Mouse (Mus musculus) 3T3-L1 (cell line): ENCODE measurements at regions not wholly inside any gene's neighbourhood (a gene's known extent, or its start where the extent isn't known, plus 50 kb on each side); places are given as distances from the start of the nearest gene placed in this dataset.

Source experiments
- DNase-seq: peaks from one replicate; pipeline ENCODE4 v3.0.0-alpha.2; 2015; ENCODE audit warnings: low read depth, low spot score

DNA sequence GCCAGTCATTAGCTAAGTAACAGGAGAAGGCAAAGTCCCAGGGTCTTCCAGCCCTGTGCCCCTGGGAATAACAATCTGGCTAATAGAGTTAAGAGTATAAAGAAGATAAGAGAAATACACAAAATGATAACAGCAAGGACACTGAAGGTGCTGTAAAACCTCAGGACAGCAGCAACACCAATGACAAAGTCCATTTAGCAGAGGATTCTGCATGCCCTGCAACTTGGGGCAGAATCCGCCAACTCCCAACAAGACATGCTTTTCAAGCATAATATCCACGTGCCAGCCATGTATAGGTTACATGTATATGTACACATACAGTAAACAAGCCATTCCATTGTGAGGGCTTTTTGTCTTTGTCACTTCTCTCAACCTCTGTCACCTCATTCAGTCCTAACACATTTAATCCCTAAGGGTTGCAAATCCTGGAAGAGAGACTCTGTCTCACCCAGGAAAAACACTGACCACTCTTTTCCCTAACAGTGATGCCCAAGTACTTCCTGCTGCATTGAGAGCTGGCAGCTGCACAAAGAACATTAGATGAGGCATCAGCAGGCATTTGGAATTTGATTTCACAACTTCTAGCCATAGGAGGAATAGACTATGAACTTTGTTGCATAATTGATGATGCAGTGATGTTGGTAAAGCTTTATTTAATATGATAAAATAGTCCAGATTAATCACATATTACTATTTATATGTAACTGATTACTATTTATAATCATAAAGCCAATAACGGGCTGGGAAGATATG is 105.8 kb upstream of the Slc4a7 start:
- peak; percentile 82 for DNase-seq

DNA sequence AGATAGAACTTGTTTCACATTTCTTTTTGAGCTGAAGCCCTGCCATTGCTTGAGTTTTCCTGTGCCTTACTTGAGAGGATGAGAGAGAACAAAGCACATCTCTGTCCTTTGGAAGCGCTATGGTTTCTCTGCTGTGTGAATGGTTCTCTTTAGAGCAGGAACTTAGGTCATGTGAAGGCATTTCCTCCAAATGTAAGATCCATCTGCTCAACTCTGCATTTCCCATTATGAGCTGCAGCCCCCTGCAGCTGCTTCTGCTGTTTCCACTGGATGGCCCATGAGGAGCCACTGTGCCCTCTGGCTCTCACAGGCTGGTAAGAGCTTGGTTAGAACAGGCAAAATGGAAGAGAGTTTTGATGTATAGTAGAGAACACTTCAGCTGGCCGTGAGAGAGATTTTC is 102.5 kb upstream of the Slc4a7 start:
- DNase-seq, result no peak

DNA sequence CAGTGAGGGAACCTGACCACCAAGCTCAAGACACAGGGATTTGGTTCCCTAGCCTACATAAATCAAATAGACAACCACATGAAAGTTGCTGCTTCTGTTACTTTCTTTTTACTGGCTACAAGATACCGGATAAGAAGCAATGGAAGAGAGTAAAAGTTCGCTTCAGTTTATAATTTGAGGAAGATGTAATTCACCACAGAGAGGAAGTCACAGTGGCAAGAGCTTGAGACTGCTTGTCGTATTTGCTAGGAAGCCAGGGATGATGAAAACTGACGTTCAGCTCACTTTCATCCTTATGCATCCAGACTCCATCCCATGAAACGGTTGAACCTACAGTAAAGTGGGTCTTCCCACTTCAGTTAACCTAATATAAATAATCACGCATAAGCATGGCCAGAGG is 102.1 kb upstream of the Slc4a7 start:
- DNase-seq, result no peak

DNA sequence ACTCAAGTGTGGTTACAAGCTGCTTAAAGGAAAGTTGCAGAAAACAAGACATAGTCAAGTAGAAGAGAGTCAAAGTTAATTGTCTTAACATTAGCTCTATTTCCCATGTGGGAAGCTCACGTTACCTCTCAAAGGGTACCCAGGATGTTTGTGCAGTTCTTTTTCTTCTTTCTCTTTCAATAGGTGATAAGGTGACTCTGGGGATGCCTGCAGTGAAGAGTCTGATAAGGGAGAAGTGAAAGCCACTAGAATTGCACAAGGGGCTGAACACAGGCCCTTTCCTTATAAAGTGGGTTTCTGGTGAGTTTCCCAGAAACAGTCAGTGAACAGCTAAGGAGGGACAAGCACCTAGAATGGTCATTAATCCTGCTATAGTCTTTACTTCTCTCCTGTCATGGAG is 98.6 kb upstream of the Slc4a7 start:
- DNase-seq, result no peak

DNA sequence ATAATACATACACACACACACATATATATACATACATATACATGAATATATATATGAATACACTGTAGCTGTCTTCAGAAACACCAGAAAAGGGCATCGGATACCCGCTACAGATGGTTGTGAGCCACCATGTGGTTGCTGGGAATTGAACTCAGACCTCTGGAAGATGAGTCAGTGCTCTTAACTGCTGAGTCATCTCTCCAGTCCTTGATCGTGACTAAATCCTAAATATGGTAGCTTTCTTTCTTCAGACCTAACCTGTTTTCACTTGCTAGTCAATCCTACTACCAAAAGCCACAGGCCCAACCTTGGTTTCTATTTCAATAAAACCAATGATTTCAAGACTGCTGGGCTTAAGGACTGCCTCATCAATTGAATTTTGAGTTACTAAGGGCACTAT is 95.0 kb upstream of the Slc4a7 start:
- DNase-seq, result peak; percentile 72

DNA sequence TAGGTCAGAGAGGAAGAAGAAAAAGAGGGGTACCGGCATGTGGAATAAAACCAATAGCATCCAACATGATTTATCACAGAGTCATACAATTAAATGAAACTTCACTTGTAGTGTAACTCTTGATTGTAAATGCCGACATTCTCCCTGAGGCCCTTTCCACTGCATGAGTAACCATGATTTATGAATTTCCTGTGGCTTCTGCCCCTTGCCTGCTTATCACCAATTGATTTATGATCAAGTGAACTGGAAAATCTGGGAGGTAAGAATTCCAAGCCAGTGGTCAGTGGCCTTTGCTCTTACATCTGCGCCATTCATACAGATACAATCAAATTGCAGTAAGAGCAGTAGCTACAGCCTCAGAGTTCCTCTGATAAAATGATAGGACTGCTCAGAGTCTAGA is 89.8 kb upstream of the Slc4a7 start:
- DNase-seq, result peak; percentile 86

DNA sequence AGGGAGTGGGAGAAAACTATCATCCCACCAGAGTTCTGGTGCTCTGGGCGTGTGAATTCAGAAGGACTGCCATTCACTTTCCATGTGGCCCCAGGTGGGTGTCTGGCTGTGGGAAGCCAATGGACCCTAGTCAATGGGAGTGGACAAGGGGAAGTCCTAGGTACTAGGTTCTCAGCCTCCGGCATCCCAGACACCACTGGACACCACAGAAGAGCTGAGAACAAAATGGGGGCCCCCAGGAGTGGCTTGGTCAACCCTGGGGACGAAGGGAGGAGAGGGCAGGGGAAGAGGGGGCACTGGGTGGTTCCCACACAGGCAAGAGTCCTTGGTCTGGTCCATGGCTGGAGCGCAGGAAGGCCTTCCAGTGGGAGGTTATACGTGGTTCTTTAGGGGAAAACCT is 81.8 kb upstream of the Slc4a7 start:
- no peak for DNase-seq

DNA sequence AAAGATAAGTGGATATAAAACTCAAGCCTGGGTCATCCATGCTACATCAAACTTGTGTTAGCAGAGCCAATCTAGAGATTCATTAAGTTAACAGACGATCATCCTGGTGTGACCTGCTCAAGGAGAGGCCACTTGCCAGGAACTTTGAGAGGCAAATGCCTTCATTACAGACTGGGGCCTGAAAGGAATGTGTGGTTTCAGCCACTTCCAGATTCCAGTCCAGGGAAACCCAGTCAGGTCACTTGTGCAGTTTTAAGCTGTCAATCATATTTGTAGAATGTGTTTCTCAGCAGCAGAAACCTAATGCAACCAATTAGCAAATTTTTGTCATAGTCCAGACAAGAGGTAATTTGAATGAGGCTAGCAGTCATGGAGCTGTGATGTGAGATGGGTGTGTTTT is 73.4 kb upstream of the Slc4a7 start:
- DNase-seq, result peak; percentile 82

DNA sequence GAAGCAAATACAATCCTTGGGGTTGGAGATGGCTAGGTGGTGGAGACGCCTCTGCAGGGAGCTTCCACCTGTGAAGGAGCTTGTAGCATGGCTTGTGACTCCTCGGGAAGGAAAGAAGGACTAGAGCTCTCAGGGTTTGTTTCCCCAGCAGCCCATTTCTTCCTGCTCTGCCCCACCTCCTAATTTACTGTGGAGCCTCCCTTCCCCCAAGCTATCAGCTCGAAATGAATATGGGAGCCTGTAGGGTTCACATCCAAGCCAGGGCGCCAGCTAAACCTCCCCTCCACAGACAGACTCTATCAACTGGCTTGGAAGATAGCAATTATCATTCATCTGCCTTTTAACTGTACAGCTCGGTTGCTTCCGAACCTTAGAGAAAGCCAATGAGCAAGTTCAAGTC is 70.3 kb upstream of the Slc4a7 start:
- no peak for DNase-seq

DNA sequence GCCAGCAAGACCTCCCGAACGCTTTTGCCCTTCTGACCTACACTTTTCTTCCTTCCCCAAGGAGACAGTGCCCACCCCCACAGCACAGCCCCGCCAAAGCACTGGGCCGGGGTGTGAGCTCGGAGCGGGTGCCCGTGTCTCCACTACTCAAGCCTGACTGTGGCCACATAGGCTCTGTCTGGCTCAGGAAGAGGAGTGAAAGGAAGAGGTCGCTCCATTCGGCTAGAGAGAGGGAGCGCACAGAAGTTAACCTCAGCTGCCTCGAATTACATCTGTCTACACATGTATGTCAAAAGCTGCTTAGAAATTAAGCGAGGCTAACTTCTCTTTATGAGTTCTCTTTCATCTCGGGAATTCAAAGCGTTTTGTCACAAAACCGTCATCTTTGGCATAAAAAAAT is 69.6 kb upstream of the Slc4a7 start:
- DNase-seq, result peak; percentile 55

DNA sequence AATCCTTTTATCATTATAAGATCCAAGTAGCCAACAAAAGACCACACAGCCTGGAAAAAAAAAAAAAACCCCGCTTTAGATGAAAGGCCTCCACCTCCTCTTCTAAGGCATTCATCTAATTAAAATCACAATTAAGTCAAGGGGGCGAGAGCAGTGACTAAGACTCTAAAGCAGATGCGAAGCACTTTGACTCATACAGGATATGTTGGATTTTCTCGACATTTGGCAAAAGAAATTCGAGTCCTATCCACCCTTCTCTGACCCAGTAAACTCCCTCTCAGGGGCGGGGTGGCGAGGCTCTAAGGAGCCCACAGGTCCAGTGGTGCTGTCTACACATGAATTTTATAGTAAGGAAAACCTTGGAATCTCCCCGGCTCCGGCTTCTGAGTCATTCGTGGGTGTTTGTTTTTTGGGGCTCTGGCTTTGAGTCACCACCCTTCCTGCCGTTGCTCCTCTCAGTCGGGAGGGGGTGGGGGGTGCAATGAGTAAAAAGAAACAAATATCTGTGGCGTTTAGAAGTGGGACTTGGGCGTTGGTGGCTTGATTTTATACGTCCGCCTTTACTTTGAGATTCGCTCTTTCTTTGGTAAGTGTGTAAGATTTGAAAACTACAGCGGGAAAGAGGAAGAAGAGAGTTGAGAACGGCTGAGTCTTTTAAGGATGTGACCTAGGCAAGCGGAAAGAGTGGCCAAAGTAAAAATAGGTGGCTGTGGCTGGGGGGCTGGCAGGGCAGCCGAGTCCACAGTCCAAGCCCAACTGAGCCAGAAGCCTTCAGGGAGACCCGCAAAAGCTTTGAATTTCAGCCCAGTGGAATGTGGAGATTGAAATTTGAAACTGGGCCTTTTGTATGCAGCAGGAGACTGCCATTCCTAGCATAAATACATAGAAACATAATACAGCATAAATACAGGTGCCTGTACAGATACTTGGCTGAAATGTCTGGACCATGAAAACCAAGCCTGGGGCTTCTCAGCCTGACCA is 68.8 kb upstream of the Slc4a7 start:
- peak; percentile 98 for DNase-seq

DNA sequence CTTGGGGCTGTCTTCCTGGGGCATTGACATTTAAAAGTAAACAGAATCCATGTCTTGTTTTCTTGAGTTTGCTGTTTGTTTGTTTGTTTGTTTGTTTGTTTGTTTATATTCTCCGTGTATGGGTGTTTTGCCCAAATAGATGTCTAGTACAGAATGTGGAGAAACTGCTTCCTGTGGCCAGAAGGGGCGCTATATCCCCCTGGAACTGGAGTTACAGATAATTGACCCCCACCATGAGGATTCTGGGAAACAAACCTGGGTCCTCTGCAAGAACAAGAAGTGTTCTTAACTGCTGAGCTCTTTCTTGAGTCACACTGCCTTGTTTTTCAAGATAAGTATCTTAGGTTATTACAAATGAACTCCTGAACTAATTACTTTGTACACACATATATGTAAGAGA is 68.1 kb upstream of the Slc4a7 start:
- DNase-seq, result peak; percentile 64

DNA sequence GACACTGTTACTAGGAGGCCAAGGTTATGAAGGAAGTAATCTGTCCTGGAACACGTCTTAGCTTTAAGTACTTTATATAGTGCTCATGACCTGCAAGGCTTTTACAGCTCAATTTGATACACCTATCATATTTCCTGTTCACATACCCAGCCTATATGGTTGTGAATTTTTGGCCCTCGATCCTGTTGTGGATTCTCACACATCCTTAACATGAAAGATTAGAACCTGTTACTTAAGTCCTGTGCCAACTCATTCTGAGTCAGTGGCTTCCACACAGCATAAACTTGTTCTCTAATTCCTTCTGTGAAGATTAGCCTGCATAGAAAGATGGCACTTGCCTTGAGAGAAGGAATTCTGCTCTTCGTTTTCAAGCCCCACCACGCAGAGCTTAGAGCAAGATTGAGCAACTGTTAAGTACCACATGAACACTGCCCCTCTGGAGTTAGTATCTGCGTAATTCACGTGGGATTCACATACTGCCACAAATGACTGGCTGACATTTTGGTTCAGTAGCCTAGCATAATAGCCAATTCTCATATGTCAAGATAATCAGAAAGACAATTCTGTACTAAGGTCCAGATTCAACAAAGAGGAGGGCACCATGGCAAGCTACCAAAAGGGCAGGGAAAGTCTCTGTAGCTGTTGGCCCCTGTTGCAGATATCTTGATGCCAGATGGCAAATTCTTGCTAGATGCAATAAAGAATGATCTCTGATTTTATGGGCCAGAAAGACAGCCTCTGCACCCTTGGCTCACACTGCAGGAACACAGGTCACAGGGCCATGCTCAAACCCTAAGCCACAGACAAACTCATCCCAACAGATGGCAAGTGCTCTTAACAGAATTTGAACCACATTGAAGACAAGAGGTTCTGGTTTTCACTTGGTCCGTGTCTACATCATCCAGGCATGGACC is 62.7 kb upstream of the Slc4a7 start:
- DNase-seq, result peak; percentile 33

DNA sequence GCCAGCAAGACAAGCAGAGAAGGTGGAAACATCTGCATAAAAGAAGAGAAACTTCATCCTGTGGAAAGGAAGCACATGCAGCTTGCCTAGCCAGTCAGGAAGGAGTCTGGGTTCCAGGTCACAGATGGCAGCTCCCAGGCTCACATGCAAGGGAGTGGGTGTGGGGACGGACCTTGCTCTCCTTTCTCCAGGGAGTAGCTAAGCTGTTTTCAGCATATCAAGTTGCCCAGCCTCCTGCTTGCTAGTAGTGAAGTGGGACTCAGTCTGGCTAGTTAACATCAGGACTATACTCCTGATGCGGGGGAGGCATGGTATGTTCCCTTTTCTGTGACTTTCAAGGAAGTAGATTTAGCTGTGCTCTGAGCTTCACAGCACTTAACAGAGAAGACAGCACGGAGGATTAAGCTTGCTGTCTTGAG is 62.0 kb upstream of the Slc4a7 start:
- no peak for DNase-seq

DNA sequence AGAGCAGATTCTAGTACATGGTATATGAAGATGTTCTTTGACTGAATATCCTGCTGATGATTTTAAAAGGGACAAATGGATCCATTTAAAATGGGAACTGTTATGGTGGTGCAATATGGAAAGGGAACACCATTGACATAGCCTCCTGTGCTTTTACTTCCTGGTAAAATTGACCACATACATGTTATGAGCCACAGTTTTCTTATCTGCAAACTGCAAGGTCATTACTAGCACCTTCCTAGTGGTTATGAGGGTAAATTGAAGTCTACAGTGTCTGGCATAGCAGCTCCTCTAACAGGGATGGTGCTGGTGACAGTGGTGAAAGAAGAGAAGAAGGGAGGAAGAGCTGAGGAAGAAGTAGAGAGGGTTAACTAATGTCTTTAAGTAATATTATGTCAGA is 61.5 kb upstream of the Slc4a7 start:
- DNase-seq, result no peak

DNA sequence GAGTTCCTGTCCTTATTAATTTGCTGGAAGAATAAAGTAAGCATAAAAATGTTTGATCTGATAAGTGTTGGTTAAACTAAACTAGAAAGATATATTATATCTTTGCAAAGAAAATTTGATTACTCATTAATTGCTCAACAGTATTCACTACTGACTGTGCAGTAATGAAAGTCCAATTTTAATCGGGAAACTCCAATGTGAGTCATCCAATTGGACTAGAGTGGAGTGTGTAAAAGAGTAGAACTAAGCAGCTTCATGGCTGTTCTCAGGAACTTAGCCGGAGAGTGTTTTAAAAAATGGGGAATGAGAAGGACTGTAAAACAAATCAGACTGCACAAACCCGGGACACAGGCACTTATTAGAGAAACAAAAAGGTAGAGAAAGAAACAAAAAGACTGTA is 58.5 kb upstream of the Slc4a7 start:
- peak; percentile 48 for DNase-seq

DNA sequence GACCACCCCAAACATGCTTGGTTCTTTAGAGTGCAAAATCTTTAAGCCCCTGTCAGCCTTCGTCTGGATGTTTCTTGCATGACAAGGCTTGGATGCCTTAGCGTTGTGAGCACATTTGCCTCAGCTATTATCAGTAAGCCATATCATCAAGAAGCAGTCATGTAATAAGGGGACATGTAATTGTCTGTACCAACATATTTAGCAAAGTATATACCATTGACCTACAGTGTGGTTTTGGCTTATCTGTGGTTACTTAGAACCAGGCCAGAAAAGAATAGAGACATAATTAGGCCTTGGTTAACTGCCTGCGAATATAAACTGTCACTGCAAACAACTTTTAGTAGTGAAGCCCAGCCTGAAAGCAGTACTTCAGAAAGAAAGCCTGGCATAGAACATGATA is 57.0 kb upstream of the Slc4a7 start:
- DNase-seq, result no peak
